Mouse (Mus musculus) G1E-ER4 (cell line): ENCODE results near the gene Ano5. TPM values are rescaled to one million over a fixed set of nuclear protein-coding genes. Genes with fewer than 3 reads are reported as not detected.

ENCODE experiments used
- GATA1 ChIP-seq: IDR thresholded peaks from one replicate; pipeline ENCODE4 v1.8.0; 2012; ENCODE audit warnings: low read length, inconsistent platforms
- polyA plus RNA-seq: library from polyadenylated mRNA; stranded (reverse); fragments of >175 nt; gene quantifications from 2 replicates; pipeline ENCODE4 v1.2.3, GENCODE M21; 2012

Ano5 gene
- polyA plus RNA-seq, 1 experiment: not detected

DNA sequence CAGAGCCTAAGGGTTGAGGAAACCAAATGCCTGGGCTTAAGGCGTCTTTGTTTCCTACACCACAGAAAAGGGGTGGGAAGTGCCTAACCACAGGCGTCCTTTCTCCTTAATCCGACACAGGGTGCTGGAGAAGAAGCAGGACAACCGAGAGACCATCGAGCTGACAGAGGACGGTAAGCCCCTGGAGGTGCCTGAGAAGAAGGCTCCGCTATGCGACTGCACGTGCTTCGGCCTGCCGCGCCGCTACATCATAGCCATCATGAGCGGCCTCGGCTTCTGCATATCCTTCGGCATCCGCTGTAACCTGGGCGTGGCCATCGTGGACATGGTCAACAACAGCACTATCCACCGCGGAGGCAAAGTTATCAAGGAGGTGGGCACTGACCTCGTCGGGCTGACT lies 114.3 kb downstream of the Ano5 start:
- no peak for TF ChIP-seq GATA1

DNA sequence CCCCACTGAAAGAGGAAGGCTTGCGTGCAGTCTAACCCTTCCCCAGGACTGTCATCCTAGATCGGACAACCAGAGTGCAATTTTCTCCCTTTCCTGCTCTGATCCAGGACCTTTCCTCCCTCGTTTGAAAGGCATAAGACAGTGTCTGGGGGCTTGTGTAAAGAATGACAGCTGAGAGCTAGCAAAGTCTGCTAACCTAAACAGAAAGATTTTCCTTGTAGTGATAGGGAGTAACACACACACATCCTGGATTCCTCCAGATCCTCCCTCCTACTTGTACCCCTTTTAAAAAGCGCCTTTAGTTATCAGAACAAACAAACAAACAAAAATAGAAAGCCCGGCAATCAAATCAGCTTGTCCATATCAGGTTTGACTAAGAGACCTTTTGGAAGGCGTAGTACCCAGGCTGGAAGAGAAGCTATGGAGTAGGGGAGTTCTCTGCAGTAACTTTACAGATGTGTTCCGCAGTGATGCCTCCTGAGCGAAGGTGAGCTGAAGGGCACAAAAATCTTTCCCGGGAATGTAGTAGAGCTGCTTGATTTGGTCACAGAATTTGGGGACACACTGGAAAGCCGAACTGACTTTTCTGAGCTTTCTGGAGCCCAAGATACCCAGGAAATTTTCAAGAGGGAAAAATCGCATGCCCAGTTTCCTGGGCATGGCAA lies 114.9 kb downstream of the Ano5 start:
- TF ChIP-seq GATA1: no peak

DNA sequence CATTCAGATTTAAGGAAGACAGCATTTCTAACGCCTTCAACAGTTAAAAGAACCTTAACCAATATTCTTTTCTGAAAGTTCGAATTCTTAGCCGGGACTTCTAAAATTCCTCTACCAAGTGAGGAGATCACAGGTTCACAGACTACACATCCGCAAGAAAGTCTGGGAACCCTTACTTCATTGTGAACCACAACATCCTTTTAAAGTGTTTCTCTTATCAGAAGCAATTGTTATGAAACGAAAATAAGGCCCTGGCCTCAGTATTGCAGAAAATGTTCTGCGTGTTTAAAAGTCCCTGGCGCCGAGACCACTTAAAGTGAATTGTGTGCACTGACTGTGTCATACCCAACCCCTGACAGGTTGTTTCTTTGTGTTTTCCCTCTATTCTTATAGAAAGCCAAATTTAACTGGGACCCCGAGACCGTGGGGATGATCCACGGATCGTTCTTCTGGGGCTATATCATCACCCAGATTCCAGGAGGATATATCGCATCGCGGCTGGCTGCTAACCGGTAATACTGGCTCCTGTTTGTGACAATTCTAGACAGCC lies 115.7 kb downstream of the Ano5 start:
- TF ChIP-seq GATA1: no peak

DNA sequence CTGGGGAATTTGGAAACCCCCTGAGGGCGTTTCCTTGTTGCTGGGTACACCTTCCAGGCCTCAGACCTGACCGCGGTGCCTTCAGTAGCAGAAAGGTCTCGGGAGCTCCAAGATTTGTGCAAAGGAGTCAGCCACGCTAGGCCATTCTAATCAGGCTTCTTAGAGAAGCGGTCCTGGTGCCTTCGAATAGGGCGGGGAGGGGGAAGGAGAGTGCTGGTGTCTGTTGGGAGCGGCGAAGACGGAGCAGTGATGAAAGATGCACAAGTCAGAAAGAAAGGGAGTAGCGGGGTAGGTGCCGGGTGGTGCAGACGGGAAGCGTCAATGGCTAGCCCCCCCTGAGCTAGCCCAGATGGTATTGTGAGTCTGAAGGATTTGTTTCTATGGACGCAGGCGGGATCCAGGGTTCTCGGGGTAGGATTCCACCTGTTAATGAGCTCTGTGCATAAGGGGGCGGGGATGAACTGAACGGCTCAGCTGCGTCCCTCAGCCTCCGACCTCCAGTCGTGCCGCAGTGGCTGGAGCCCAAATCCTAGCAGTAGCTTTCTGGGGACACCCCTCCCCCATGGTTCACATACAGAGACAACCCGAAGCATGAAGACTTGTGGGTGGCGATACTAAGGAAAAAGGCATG lies 116.3 kb downstream of the Ano5 start:
- TF ChIP-seq GATA1: no peak

DNA sequence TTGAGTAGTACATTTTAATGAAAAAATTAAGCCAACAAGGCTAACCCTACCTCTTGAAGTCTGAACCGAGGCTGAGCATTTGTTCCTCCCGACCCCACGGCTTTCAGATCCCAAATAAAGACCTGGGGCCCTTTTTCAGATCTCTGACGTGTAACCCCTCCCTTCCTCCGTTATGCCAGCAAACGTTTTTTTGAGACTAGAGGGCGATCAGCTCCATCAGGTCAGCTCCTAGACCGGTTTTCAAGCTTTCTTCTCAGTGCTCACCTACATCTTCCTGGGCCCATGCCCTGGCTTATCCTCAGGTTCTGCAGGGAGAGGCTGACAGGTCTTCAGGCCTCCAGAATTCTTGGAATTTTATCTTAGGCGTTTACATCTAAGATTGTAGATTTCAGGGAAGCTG lies 116.8 kb downstream of the Ano5 start:
- TF ChIP-seq GATA1: no peak

DNA sequence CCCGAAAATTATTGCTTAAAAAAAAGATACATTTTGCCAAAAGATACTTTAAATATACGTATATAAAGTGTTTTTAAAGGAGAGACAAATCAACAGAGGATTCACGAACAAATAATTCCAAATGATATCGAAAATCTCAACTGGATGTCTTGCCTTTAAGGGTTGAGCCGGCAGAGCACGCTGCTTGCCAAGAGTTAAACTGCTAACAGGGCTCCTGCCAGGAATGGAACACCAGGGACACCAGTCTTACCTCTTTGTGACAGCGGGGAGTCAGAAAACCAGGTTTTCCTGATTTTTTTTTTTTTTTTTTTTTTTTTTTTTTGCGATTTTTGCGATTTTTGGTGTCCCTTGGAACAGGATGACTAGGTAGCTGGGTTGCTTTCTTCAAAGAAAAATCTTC lies 117.5 kb downstream of the Ano5 start:
- no peak for TF ChIP-seq GATA1

DNA sequence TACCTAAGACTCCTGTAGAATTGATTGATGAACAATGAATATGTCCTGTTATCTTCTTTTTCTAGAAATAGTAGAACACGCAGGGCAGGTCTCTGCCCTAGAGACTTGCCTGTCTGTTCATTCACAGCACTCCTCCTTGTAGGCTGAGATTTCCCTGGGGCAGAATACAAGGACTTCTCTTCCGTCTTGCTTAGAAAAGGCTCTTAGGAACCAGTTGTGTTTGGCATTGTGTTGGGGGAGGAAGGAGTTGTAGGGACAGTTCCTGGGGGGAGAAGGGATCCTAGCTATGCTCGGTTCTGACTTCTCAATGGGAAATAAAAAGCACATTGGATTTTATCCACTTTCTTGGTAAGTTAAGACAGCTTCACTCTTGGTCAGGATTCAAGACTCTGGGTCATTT lies 118.4 kb downstream of the Ano5 start:
- TF ChIP-seq GATA1: no peak

DNA sequence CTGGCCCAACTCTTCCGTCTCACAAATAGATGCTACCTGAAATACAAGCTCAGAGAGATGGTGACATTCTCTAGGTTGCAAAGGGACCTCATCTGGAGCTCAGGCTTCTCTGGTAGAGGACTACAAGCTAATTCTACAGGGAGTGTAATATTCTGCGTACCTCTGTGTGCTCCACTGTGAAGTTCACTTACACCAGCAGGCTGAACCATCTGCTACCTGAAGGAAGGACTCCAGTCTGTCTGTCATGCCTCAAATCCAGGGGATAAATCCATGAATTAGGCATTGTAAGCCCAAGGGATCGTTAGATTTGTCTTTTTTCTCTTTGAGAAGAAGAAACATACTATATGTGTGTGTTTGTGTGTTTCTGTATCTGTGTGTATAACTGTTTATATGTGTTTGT lies 120.3 kb downstream of the Ano5 start:
- TF ChIP-seq GATA1: no peak

DNA sequence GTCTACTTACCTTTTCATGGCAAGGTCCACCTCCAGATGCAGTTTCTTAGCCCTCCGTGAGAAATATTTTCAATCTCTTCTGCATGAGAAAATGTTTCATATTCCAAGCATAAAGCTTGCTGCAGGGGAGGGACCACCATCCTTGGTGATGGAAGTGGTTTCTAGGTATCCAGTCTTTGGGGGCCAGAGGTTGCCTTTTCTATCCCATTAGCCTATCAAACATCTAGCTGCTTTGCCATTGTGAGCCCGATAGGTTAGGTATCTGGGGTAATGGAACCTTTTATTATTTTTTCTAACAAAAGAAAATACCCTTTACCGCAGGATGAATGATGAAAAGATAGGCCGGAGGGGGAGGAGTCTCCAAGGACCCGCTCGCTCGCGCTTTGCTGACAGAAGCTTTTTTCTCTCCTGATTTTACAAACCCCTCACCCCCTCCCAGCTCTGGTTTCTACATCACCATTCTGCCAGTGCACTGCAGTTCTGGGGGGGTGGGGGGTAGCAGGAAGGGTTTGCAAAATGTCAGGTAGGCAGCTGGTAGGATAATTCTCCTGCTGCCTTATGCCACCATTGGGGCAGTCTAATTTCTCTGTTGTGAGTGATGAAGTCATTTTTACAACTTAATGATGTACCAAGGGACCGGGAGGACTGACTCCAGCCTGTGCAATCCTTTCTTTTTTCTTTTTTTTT lies 121.9 kb downstream of the Ano5 start:
- no peak for TF ChIP-seq GATA1

DNA sequence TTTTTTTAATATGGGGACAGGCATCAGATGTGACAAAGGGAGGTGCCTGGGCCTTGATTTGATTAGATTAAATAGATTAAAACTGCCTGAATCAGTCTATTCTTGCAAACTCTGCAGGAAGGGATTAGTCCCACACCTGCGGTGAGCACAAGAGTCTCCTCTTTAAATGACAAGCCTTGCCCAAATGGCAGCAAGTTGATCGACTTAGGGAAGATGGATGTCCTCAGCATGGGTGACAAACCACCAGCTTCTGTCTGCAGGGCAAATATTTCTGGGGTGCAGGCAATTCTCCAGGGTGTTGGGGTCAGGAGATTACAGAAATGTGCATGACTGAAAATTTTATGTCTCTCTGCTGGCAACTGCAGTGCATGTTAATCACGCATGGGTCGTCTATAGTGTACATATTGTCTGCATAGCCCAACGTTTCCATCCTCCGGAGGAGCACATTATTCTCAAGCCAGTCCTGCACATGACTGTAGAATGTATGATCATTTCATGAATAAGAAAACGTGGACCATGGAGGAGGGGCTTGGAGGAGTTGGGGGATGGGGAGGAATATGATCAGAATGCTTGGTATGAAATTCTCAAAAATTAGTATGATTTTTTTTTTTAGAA lies 122.5 kb downstream of the Ano5 start:
- no peak for TF ChIP-seq GATA1

Other genes with a start within 250 kb of the Ano5 start
- not detected in 2 replicates for gene Slc17a6, start 111.0 kb downstream of the Ano5 start, polyA plus RNA-seq